Mouse (Mus musculus) G1E (cell line): Measurements from ENCODE around the gene Mrm2.

Experiments
- CTCF ChIP-seq: IDR thresholded peaks from 2 replicates; pipeline ENCODE4 v1.5.1; 2012; ENCODE audit warnings: low read depth, low read length, inconsistent platforms, mixed read lengths
- GATA1 ChIP-seq: IDR thresholded peaks from 2 replicates; pipeline ENCODE4 v1.6.1; 2012; ENCODE audit warnings: borderline replicate concordance, low read length, inconsistent platforms, mixed read lengths
- GATA2 ChIP-seq: IDR thresholded peaks from 2 replicates; pipeline ENCODE4 v1.6.1; 2012; ENCODE audit warnings: low read depth, low read length, inconsistent platforms, borderline replicate concordance
- TAL1 ChIP-seq: conservative IDR thresholded peaks from 2 replicates; pipeline ENCODE4 v1.6.1; 2012; ENCODE audit warnings: low read depth, low read length, inconsistent platforms, mixed read lengths

DNA sequence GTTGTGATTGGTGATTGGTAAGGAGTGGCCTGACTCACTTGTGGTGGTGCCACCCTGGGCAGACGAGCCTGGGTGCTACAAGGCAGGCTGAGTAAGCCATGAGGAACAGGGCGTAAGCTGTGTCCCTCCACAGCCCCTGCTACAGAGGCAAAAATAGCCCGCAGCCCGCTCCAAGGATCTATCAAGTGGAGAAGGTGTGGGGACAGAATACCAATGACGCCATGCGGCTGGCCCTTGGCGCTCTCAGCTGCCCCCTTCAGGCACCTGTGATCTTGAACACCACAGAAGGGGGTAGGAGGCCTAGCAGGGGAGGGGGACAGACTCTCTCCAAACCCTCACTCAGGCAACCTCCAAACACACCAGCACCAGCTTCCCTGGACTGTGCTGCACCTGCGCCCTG lies 25.7 kb downstream of the Mrm2 start:
- no peak for TF ChIP-seq CTCF
- TF ChIP-seq GATA2 = no peak
- TF ChIP-seq GATA1 = no peak
- TF ChIP-seq TAL1 = no peak
